Mouse (Mus musculus) liver, embryonic 11.5 days (tissue): ENCODE data around the gene Srpk2. TPM values are rescaled to one million over a fixed set of nuclear protein-coding genes. Genes with fewer than 3 reads are reported as not detected.

Source experiments
- ATAC-seq: fragments of 200-750 bp; cut with Nextera tagmentation; replicated peaks from 2 replicates; pipeline ENCODE4 v1.8.0; 2017; ENCODE audit warnings: moderate number of reproducible peaks, mild to moderate bottlenecking, moderate TSS enrichment, moderate library complexity; ENCODE audit not compliant: low FRiP score
- DNase-seq: peaks from one replicate; pipeline ENCODE4 v3.0.0-alpha.2; 2017; ENCODE audit warnings: low spot score
- H3K27ac ChIP-seq: fragments of 300-500 bp; sonication (generic); 2 replicates; pipeline ENCODE4 v1.5.1; 2014; ENCODE audit warnings: mild to moderate bottlenecking, low read depth, low read length, control low read depth
- H3K27me3 ChIP-seq: fragments of 300-500 bp; sonication (generic); replicated peaks from 2 replicates; pipeline ENCODE4 v1.6.1; 2014; ENCODE audit warnings: low read length, mixed read lengths; ENCODE audit not compliant: control insufficient read depth, insufficient read depth
- H3K36me3 ChIP-seq: fragments of 300-500 bp; sonication (generic); 2 replicates; pipeline ENCODE4 v1.6.1; 2014; ENCODE audit warnings: mild to moderate bottlenecking, low read length, moderate library complexity, mixed read lengths; ENCODE audit not compliant: control insufficient read depth, insufficient read depth
- H3K4me1 ChIP-seq: fragments of 300-500 bp; sonication (generic); replicated peaks from 2 replicates; pipeline ENCODE4 v1.6.1; 2014; ENCODE audit warnings: low read length, mixed read lengths; ENCODE audit not compliant: control insufficient read depth, insufficient read depth
- H3K4me2 ChIP-seq: fragments of 300-500 bp; sonication (generic); 2 replicates; pipeline ENCODE4 v1.6.1; 2014; ENCODE audit warnings: mild to moderate bottlenecking, control low read depth, moderate library complexity
- H3K4me3 ChIP-seq: fragments of 300-500 bp; sonication (generic); 2 replicates; pipeline ENCODE4 v1.5.1; 2014; ENCODE audit warnings: low read depth, low read length, control low read depth
- H3K9ac ChIP-seq: fragments of 300-500 bp; sonication (generic); 2 replicates; pipeline ENCODE4 v1.6.1; 2014; ENCODE audit warnings: low read depth, low read length, control low read depth
- H3K9me3 ChIP-seq: fragments of 300-500 bp; sonication (generic); 2 replicates; pipeline ENCODE4 v1.6.1; 2016; ENCODE audit warnings: low read length, inconsistent platforms, mixed read lengths; ENCODE audit not compliant: control insufficient read depth
- WGBS: fragments of 180-500 bp; shearing (Covaris S2); extraction: QIAGEN DNeasy Blood & Tissue Kit; methylation state at CpG from one replicate; pipeline ENCODE4 v1.1.7; 2014; 5-methylcytosine and 5-hydroxymethylcytosine counted together
- polyA plus RNA-seq: library from polyadenylated mRNA; unstranded; fragments of >200 nt; fragmentation: Nextera tagmentation; extraction: Ambion mirVana; gene quantifications from 2 replicates; pipeline ENCODE4 v1.2.1, GENCODE M21; 2014

Gene Srpk2
- polyA plus RNA-seq, 1 experiment from 2014 or later: 20.7 TPM

DNA sequence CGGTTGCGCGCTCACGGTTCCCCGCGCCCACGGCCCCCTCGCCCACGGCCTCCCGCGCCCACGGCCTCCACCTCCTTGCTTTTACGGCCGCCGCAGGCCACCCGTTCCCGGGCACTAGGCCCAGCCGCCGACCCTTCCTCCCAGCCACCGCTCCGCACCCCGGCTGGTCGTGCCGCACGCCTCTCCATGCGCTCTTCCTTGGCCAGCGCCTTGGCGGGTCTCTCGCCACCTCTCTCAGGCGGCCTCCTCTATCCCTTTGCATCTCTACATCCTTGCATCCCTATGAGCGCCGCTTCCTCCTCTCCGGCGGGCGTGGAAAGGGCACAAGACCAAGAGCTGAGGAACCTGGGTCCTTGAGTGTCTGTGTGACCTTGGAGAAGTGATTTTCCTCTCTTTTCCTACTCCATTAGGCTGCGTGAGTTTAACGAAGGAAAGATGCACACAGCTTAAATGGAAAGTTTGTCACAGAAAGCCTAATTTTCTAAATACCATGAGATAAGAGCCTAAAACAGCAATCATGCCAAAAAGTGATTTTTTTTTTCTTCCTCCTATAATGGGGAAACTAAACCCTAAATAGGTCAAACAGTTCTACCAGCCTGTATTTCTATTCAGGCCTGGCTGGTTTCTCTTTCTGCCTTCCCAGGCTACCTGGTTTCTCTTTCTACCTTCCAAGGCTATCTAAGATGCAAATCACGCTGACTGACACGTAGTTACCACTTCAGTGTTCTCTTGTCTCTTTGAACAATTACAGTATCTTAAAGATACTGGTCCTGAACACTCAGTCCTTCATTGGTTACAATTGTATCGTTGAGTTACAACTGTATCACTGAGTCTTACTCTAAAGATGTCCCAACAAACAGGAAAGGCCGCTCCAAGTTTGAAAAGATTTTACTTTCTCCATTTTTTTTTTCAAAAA is 8.0 kb downstream of the Srpk2 start:
- H3K4me2 ChIP-seq: peak overlapping the region; percentile 99
- H3K9ac ChIP-seq: peak overlapping the region; percentile 73
- H3K36me3 ChIP-seq: no peaks in the 10 kb centered on the region
- H3K4me1 ChIP-seq: no peaks in the 10 kb centered on the region; the same call in 1 of the 2 replicates
- no peak overlapping the region; the same call in 1 of the 2 replicates for H3K27ac ChIP-seq
- peak overlapping the region; percentile 86 for H3K4me3 ChIP-seq
- DNase-seq (peak; percentile 63), ATAC-seq (peak; percentile 19)
- 9% methylated on average over 36 of the region's 41 CpGs for WGBS
- no peaks in the 10 kb centered on the region for H3K9me3 ChIP-seq
- no peaks in the 10 kb centered on the region for H3K27me3 ChIP-seq

GRCm38 (mm10) chr5:23675499-23676155 is 8.8 kb downstream of the Srpk2 start:
- Histone ChIP-seq H3K9ac (peak overlapping the region; percentile 73), H3K4me3 (peak overlapping the region; percentile 86), H3K4me1 (no peaks in the 10 kb centered on the region; the same call in 1 of the 2 replicates), H3K36me3 (no peaks in the 10 kb centered on the region), H3K9me3 (no peaks in the 10 kb centered on the region), H3K4me2 (peak overlapping the region; percentile 99), H3K27ac (peak overlapping the region; percentile 16; the same call in 1 of the 2 replicates), H3K27me3 (no peaks in the 10 kb centered on the region)
- ATAC-seq (peak; percentile 77), DNase-seq (peak; percentile 75)
- WGBS: under 1% methylated on average over 74 of the region's 95 CpGs

- no peaks in the 10 kb centered on the region for H3K36me3 ChIP-seq
- H3K27ac ChIP-seq: peak overlapping the region; percentile 16; the same call in 1 of the 2 replicates
- DNase-seq (peak; percentile 66), ATAC-seq (peak; percentile 59; the same call in 1 of the 2 replicates)
- no peaks in the 10 kb centered on the region for H3K27me3 ChIP-seq
- H3K9me3 ChIP-seq: no peaks in the 10 kb centered on the region
- peak overlapping the region; percentile 86 for H3K4me3 ChIP-seq
- peak overlapping the region; percentile 99 for H3K4me2 ChIP-seq
- 1% methylated on average over 61 of the region's 61 CpGs for WGBS
- no peaks in the 10 kb centered on the region; the same call in 1 of the 2 replicates for H3K4me1 ChIP-seq
- H3K9ac ChIP-seq: peak overlapping the region; percentile 73
Observed at GRCm38 (mm10) chr5:23674829-23675498, 9.5 kb downstream of the Srpk2 start.

- Histone ChIP-seq H3K4me3 (no peak overlapping the region), H3K4me1 (no peaks in the 10 kb centered on the region; the same call in 1 of the 2 replicates), H3K9me3 (no peaks in the 10 kb centered on the region), H3K36me3 (no peaks in the 10 kb centered on the region), H3K27ac (no peak overlapping the region), H3K9ac (no peak overlapping the region), H3K4me2 (no peak overlapping the region), H3K27me3 (no peaks in the 10 kb centered on the region)
- WGBS: 79% methylated on average over 7 of the region's 7 CpGs
- DNase-seq (no peak), ATAC-seq (no peak)
Observed at GRCm38 (mm10) chr5:23672136-23672535, 12.3 kb downstream of the Srpk2 start.

DNA sequence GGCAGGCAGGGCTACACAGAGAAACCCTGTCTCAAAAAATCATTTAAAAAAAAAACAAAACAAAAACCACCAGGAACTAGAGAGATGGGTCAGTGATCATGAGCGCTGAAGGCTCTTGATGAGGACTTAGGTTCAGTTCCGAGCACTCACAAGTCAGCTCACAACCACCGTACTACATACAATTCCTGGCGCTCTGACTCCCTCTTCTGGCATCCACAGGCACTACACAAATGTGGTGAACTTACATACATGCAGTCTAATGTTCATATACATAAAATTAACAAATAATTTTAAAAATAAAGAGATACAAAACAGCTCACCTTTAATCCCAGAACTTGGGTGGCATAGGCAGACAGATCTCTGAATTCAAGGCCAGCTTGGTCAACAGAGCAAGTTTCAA is 13.5 kb downstream of the Srpk2 start:
- 83% methylated on average over 4 of the region's 4 CpGs for WGBS
- Histone ChIP-seq H3K9me3 (no peaks in the 10 kb centered on the region), H3K4me2 (no peak overlapping the region), H3K4me1 (no peaks in the 10 kb centered on the region), H3K4me3 (no peak overlapping the region), H3K27ac (no peak overlapping the region), H3K36me3 (no peaks in the 10 kb centered on the region), H3K9ac (no peak overlapping the region), H3K27me3 (no peaks in the 10 kb centered on the region)
- DNase-seq (no peak), ATAC-seq (no peak)

GRCm38 (mm10) chr5:23665906-23666305 is 18.5 kb downstream of the Srpk2 start:
- Histone ChIP-seq H3K36me3 (no peaks in the 10 kb centered on the region), H3K27me3 (no peaks in the 10 kb centered on the region), H3K4me2 (no peak overlapping the region), H3K4me3 (no peak overlapping the region), H3K9ac (no peak overlapping the region), H3K4me1 (no peaks in the 10 kb centered on the region), H3K9me3 (no peaks in the 10 kb centered on the region), H3K27ac (no peak overlapping the region)
- no peak for ATAC-seq
- DNase-seq: no peak

DNA sequence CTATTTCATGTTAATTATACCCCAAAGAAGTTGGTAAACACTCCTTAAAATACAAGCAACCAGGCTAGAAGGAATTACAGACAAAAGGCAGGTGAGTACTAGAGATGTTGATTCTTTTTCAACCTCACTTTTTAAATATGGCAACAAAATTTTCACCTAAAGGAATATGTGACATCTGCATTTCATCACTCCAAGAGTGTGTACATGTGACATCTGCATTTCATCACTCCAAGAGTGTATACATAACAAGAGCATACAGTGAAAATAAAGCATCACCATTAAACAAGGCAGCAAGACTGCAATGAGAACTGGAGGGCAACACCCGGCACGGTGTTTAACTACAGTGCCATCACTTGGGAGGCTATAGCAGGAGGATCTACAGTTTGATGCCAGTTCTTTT is 23.2 kb downstream of the Srpk2 start:
- H3K9ac ChIP-seq: no peak overlapping the region
- no peaks in the 10 kb centered on the region for H3K27me3 ChIP-seq
- DNase-seq: no peak
- no peak overlapping the region for H3K27ac ChIP-seq
- H3K36me3 ChIP-seq: no peaks in the 10 kb centered on the region
- no peak overlapping the region for H3K4me2 ChIP-seq
- no peaks in the 10 kb centered on the region for H3K9me3 ChIP-seq
- H3K4me1 ChIP-seq: no peaks in the 10 kb centered on the region
- no peak overlapping the region for H3K4me3 ChIP-seq
- 90% methylated on average over 2 of the region's 2 CpGs for whole genome bisulfite sequencing
- ATAC-seq: no peak

DNA sequence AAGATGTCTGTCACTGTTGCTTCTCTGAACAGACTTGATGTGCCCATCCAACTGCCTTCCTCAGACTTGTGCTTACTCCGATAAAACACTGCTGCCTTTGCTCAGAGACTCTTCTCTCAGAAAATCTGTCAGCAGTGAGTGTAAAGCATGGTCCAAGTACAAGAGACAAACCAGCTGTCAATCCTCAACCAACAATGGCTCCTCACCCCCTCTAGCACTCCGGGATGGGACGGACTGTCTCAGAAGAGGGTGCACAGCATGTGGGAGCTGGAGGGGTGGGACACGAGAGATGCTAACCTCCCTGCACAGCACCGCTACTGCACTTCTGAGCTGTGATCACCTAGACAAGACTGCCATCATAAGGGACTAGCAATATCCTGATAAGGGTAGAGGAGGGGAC is 26.4 kb downstream of the Srpk2 start:
- ATAC-seq: no peak
- Histone ChIP-seq H3K36me3 (no peaks in the 10 kb centered on the region), H3K9me3 (no peaks in the 10 kb centered on the region), H3K9ac (no peak overlapping the region), H3K27ac (no peak overlapping the region), H3K27me3 (no peaks in the 10 kb centered on the region), H3K4me3 (no peak overlapping the region), H3K4me1 (no peaks in the 10 kb centered on the region), H3K4me2 (no peak overlapping the region)
- DNase-seq: no peak
- 84% methylated on average over 5 of the region's 5 CpGs for WGBS
